Mouse (Mus musculus) ES-Bruce4 (cell line): ENCODE measurements around the gene Rora. TPM values are rescaled to one million over a fixed set of nuclear protein-coding genes. Genes with fewer than 3 reads are reported as not detected.
A peak's percentile ranks its signal among the peaks of the same experiment; 100 is the strongest.

ENCODE experiments used
- H3K27ac ChIP-seq: 2 replicates; pipeline ENCODE4 v1.5.1; 2012; ENCODE audit warnings: low read length, inconsistent platforms; ENCODE audit not compliant: insufficient read depth
- H3K27me3 ChIP-seq: 2 replicates; pipeline ENCODE4 v1.6.1; 2012; ENCODE audit warnings: mild to moderate bottlenecking, low read length, inconsistent platforms; ENCODE audit not compliant: control insufficient read depth, poor library complexity, insufficient read depth, severe bottlenecking
- H3K36me3 ChIP-seq: 2 replicates; pipeline ENCODE4 v1.6.1; 2012; ENCODE audit warnings: inconsistent platforms, mild to moderate bottlenecking, low read length, moderate library complexity; ENCODE audit not compliant: control insufficient read depth, poor library complexity, insufficient read depth, severe bottlenecking
- H3K4me1 ChIP-seq: one replicate; pipeline ENCODE4 v1.8.1; 2011; ENCODE audit warnings: low read length; ENCODE audit not compliant: control insufficient read depth, insufficient read depth
- H3K4me3 ChIP-seq: 2 replicates; pipeline ENCODE4 v1.5.1; 2011; ENCODE audit warnings: low read depth, mild to moderate bottlenecking, low read length
- H3K9ac ChIP-seq: 2 replicates; pipeline ENCODE4 v1.6.1; 2012; ENCODE audit warnings: low read depth, mild to moderate bottlenecking, inconsistent platforms; ENCODE audit not compliant: poor library complexity, severe bottlenecking
- H3K9me3 ChIP-seq: replicated peaks from 2 replicates; pipeline ENCODE4 v1.6.1; 2012; ENCODE audit warnings: mild to moderate bottlenecking, low read length, inconsistent platforms; ENCODE audit not compliant: control insufficient read depth, poor library complexity, insufficient read depth, severe bottlenecking
- CTCF ChIP-seq: IDR thresholded peaks from one replicate; pipeline ENCODE4 v1.8.1; 2011; ENCODE audit warnings: low read depth, low read length
- EP300 ChIP-seq: IDR thresholded peaks from 2 replicates; pipeline ENCODE4 v1.6.1; 2011; ENCODE audit warnings: low read depth, low read length; ENCODE audit not compliant: insufficient read depth
- POLR2A ChIP-seq: IDR thresholded peaks from one replicate; pipeline ENCODE4 v1.8.1; 2011; ENCODE audit warnings: low read length; ENCODE audit not compliant: insufficient read depth
- polyA plus RNA-seq: library from polyadenylated mRNA; stranded (reverse); fragments of >200 nt; gene quantifications from 2 replicates; pipeline ENCODE4 v1.2.4, GENCODE M21; 2011; ENCODE audit warnings: low read depth; ENCODE audit not compliant: missing spikeins, insufficient read depth, insufficient read length

Gene Rora
- polyA plus RNA-seq, 1 experiment, result 3.6 TPM

- no peak overlapping the region for H3K4me3 ChIP-seq
- H3K36me3 ChIP-seq, result no peaks in the 10 kb centered on the region
- H3K9ac ChIP-seq, result no peak overlapping the region
- no peak overlapping the region for H3K27ac ChIP-seq
- H3K9me3 ChIP-seq, result no peaks in the 10 kb centered on the region
- no peak for TF ChIP-seq POLR2A
- no peak for TF ChIP-seq CTCF
- no peak for TF ChIP-seq EP300
- H3K27me3 ChIP-seq, result no peaks in the 10 kb centered on the region; the same call in 1 of the 2 replicates
- no peaks in the 10 kb centered on the region for H3K4me1 ChIP-seq
Measured at GRCm38 (mm10) chr9:69349537-69349936, 696.0 kb downstream of the Rora start.

GRCm38 (mm10) chr9:69354228-69354627 lies 700.6 kb downstream of the Rora start:
- no peaks in the 10 kb centered on the region for H3K27me3 ChIP-seq
- H3K9me3 ChIP-seq, result no peaks in the 10 kb centered on the region
- TF ChIP-seq CTCF (no peak), EP300 (no peak), POLR2A (no peak)
- no peaks in the 10 kb centered on the region for H3K4me1 ChIP-seq
- H3K9ac ChIP-seq, result no peak overlapping the region
- no peak overlapping the region for H3K27ac ChIP-seq
- no peak overlapping the region for H3K4me3 ChIP-seq
- no peaks in the 10 kb centered on the region for H3K36me3 ChIP-seq

- TF ChIP-seq CTCF (peak; percentile 67), POLR2A (no peak)
- H3K4me3 ChIP-seq, result no peak overlapping the region
- no peak overlapping the region for H3K9ac ChIP-seq
- no peaks in the 10 kb centered on the region for H3K9me3 ChIP-seq
- H3K27ac ChIP-seq, result no peak overlapping the region
- no peaks in the 10 kb centered on the region for H3K27me3 ChIP-seq
- no peaks in the 10 kb centered on the region for H3K36me3 ChIP-seq
- no peaks in the 10 kb centered on the region for H3K4me1 ChIP-seq
Measured at GRCm38 (mm10) chr9:69357834-69358233, 704.2 kb downstream of the Rora start.

GRCm38 (mm10) chr9:69358797-69359196 lies 705.2 kb downstream of the Rora start:
- H3K36me3 ChIP-seq, result no peaks in the 10 kb centered on the region
- H3K27ac ChIP-seq, result no peak overlapping the region
- TF ChIP-seq EP300, result no peak
- H3K27me3 ChIP-seq, result no peaks in the 10 kb centered on the region
- H3K4me1 ChIP-seq, result no peaks in the 10 kb centered on the region
- H3K4me3 ChIP-seq, result no peak overlapping the region
- H3K9me3 ChIP-seq, result no peaks in the 10 kb centered on the region
- no peak overlapping the region for H3K9ac ChIP-seq

GRCm38 (mm10) chr9:69361951-69362445 lies 708.4 kb downstream of the Rora start:
- no peak overlapping the region for H3K4me3 ChIP-seq
- no peak overlapping the region for H3K27ac ChIP-seq
- no peaks in the 10 kb centered on the region for H3K9me3 ChIP-seq
- no peaks in the 10 kb centered on the region for H3K27me3 ChIP-seq
- H3K9ac ChIP-seq, result no peak overlapping the region
- no peak for TF ChIP-seq EP300
- TF ChIP-seq CTCF, result no peak
- no peak for TF ChIP-seq POLR2A
- H3K4me1 ChIP-seq, result no peaks in the 10 kb centered on the region
- no peaks in the 10 kb centered on the region for H3K36me3 ChIP-seq

GRCm38 (mm10) chr9:69362766-69363165 lies 709.2 kb downstream of the Rora start:
- Histone ChIP-seq H3K27me3 (no peaks in the 10 kb centered on the region), H3K4me1 (no peaks in the 10 kb centered on the region), H3K4me3 (no peak overlapping the region), H3K9ac (no peak overlapping the region), H3K9me3 (no peaks in the 10 kb centered on the region), H3K36me3 (no peaks in the 10 kb centered on the region), H3K27ac (no peak overlapping the region)
- TF ChIP-seq CTCF, result no peak

- Histone ChIP-seq H3K27me3 (no peaks in the 10 kb centered on the region), H3K36me3 (no peaks in the 10 kb centered on the region), H3K4me3 (no peak overlapping the region), H3K9ac (no peak overlapping the region), H3K27ac (no peak overlapping the region), H3K4me1 (no peaks in the 10 kb centered on the region), H3K9me3 (no peaks in the 10 kb centered on the region)
- no peak for TF ChIP-seq POLR2A
Measured at GRCm38 (mm10) chr9:69364117-69364516, 710.5 kb downstream of the Rora start.
